Mouse (Mus musculus) heart, embryonic 11.5 days (tissue): ENCODE data around the gene Osgep. TPM values are rescaled to one million over a fixed set of nuclear protein-coding genes. Genes with fewer than 3 reads are reported as not detected.
A peak's percentile ranks its signal among the peaks of the same experiment; 100 is the strongest.

Experiments used
- ATAC-seq: fragments of 200-750 bp; cut with Nextera tagmentation; replicated peaks from 2 replicates; pipeline ENCODE4 v1.8.0; 2017; ENCODE audit warnings: moderate library complexity; ENCODE audit not compliant: insufficient number of reproducible peaks, low FRiP score, low TSS enrichment
- H3K27ac ChIP-seq: fragments of 300-500 bp; sonication (generic); 2 replicates; pipeline ENCODE4 v1.5.1; 2014; ENCODE audit warnings: mild to moderate bottlenecking, low read depth, low read length
- H3K27me3 ChIP-seq: fragments of 300-500 bp; sonication (generic); 2 replicates; pipeline ENCODE4 v1.6.1; 2014; ENCODE audit warnings: mild to moderate bottlenecking, low read length, mixed read lengths; ENCODE audit not compliant: control insufficient read depth, insufficient read depth
- H3K36me3 ChIP-seq: fragments of 300-500 bp; sonication (generic); 2 replicates; pipeline ENCODE4 v1.6.1; 2014; ENCODE audit warnings: mild to moderate bottlenecking, low read length, moderate library complexity, mixed read lengths; ENCODE audit not compliant: control insufficient read depth, insufficient read depth
- H3K4me1 ChIP-seq: fragments of 300-500 bp; sonication (generic); 2 replicates; pipeline ENCODE4 v1.6.1; 2014; ENCODE audit warnings: low read length; ENCODE audit not compliant: control insufficient read depth, insufficient read depth
- H3K4me2 ChIP-seq: fragments of 300-500 bp; sonication (generic); 2 replicates; pipeline ENCODE4 v1.6.1; 2014; ENCODE audit warnings: mild to moderate bottlenecking, moderate library complexity
- H3K4me3 ChIP-seq: fragments of 300-500 bp; sonication (generic); 2 replicates; pipeline ENCODE4 v1.5.1; 2014; ENCODE audit warnings: low read depth, low read length
- H3K9ac ChIP-seq: fragments of 300-500 bp; sonication (generic); 2 replicates; pipeline ENCODE4 v1.6.1; 2014; ENCODE audit warnings: mild to moderate bottlenecking, low read depth, low read length, moderate library complexity
- H3K9me3 ChIP-seq: fragments of 300-500 bp; sonication (generic); replicated peaks from 2 replicates; pipeline ENCODE4 v1.6.1; 2016; ENCODE audit warnings: low read length; ENCODE audit not compliant: control insufficient read depth
- WGBS: fragments of 180-500 bp; shearing (Covaris S2); extraction: QIAGEN DNeasy Blood & Tissue Kit; methylation state at CpG from one replicate; pipeline ENCODE4 v1.1.7; 2014; ENCODE audit not compliant: insufficient replicate concordance; 5-methylcytosine and 5-hydroxymethylcytosine counted together
- polyA plus RNA-seq: library from polyadenylated mRNA; unstranded; fragments of >200 nt; fragmentation: Nextera tagmentation; extraction: Ambion mirVana; gene quantifications from 2 replicates; pipeline ENCODE4 v1.2.1, GENCODE M21; 2014

Osgep gene
- polyA plus RNA-seq, 1 experiment from 2014 or later = 124 TPM

- peak within 1 kb of the TSS; percentile 52 for H3K4me3 ChIP-seq
- ATAC-seq = peak; percentile 97
- H3K4me2 ChIP-seq = peak within 1 kb of the TSS; percentile 66
- no peaks in the 10 kb centered on the region for H3K4me1 ChIP-seq
- WGBS = 15% methylated on average over 31 of the region's 31 CpGs
- no peaks in the 10 kb centered on the region for H3K36me3 ChIP-seq
- H3K27ac ChIP-seq = peak within 1 kb of the TSS; percentile 85
- H3K9ac ChIP-seq = peak within 1 kb of the TSS; percentile 71
- no peaks in the 10 kb centered on the region for H3K27me3 ChIP-seq
- H3K9me3 ChIP-seq = no peaks in the 10 kb centered on the region
Observed at GRCm38 (mm10) chr14:50943932-50944667, 19.4 kb upstream of the Osgep start, which contains the start of gene Gm49342. Gm49342 (plus strand) TSS chr14:50944517.

GRCm38 (mm10) chr14:50938940-50939339, 14.2 kb upstream of the Osgep start:
- H3K9ac ChIP-seq = no peak overlapping the region
- 36% methylated on average over 2 of the region's 2 CpGs for WGBS
- H3K36me3 ChIP-seq = no peaks in the 10 kb centered on the region
- H3K9me3 ChIP-seq = no peaks in the 10 kb centered on the region
- no peak for ATAC-seq
- no peak overlapping the region for H3K4me2 ChIP-seq
- H3K27me3 ChIP-seq = no peaks in the 10 kb centered on the region
- no peak overlapping the region for H3K27ac ChIP-seq
- no peaks in the 10 kb centered on the region for H3K4me1 ChIP-seq
- no peak overlapping the region for H3K4me3 ChIP-seq

DNA sequence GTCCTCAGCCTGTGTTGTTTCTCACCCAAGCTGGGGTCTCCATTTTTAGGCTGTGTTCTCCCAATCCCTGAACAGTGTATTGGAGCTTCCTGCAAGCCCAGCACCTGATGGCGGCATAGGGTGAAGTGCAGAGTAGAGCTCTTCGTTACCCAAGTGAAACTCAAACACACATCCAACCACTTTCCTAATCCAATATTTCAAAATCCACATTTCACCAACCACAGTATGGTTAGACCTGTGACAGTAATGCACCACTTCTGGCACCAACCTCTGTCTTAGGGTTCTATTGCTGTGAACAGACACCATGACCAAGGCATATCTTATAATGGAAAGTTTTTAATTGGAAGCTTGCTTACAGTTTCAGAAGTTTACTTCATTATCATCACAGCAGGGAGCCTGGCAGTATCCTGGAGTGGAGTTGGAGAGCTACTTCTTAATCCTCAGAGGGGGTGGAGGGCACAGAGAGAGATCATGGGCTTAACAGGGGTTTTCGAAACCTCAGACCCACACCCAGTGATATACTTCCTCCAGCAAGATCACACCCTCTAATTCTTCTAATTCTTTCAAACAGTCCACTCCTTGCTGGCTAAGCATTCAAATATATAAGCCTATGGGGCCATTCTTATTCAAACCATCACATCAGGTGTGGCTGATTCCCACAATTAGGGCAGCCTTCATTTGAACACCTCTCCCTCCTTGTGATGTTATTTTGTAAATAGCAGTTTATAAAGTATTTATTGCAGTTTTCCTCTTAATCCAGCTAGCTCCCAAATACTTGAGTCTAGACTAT, 13.6 kb upstream of the Osgep start:
- H3K27me3 ChIP-seq = no peaks in the 10 kb centered on the region
- ATAC-seq = no peak
- H3K9ac ChIP-seq = no peak overlapping the region
- H3K4me3 ChIP-seq = no peak overlapping the region
- no peak overlapping the region for H3K27ac ChIP-seq
- no peaks in the 10 kb centered on the region for H3K36me3 ChIP-seq
- WGBS = 83% methylated on average over 3 of the region's 3 CpGs
- H3K4me1 ChIP-seq = no peaks in the 10 kb centered on the region
- H3K9me3 ChIP-seq = no peaks in the 10 kb centered on the region
- no peak overlapping the region for H3K4me2 ChIP-seq

- H3K4me3 ChIP-seq = no peak overlapping the region
- no peak for ATAC-seq
- H3K4me2 ChIP-seq = no peak overlapping the region
- H3K9ac ChIP-seq = no peak overlapping the region
- no peaks in the 10 kb centered on the region for H3K9me3 ChIP-seq
- no peaks in the 10 kb centered on the region for H3K4me1 ChIP-seq
- H3K36me3 ChIP-seq = no peaks in the 10 kb centered on the region
- 62% methylated on average over 1 of the region's 1 CpGs for WGBS
- H3K27me3 ChIP-seq = no peaks in the 10 kb centered on the region
- no peak overlapping the region for H3K27ac ChIP-seq
Observed at GRCm38 (mm10) chr14:50936649-50937048, 12.0 kb upstream of the Osgep start.

DNA sequence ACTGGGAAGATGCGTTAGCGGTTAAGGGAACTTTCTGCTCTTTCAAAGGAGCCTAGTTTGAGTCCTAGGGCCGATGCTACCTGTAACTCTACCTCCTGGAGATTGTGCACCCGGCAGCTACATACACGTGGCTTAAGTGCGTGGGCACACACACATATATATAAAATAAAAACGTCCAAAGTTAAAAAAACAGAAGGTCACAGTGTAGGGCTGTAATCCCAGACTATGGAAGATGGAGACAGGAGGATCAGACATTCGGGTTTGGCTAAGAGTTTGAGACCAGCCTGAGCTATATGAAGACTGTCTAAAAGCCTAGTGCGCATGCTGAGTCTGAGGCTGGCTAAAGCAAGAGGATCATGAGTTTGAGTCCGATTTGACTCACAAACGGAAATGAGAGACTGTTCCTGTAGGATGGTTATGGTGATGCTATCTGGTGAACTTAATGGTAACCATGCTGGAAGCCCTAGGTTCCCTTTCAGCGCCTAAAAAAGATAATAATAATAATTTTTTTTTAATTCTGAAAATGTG, 6.9 kb upstream of the Osgep start:
- Histone ChIP-seq H3K4me1 (peaks cover 7% of the 10 kb centered on the region), H3K9ac (peak overlapping the region; percentile 79), H3K27ac (peak overlapping the region; percentile 89), H3K27me3 (no peaks in the 10 kb centered on the region), H3K4me2 (peak overlapping the region; percentile 87), H3K36me3 (peaks cover 18% of the 10 kb centered on the region), H3K9me3 (no peaks in the 10 kb centered on the region), H3K4me3 (peak overlapping the region; percentile 97)
- ATAC-seq = no peak
- WGBS = 13% methylated on average over 12 of the region's 12 CpGs

- Histone ChIP-seq H3K9ac (peak within 1 kb of the TSS; percentile 97), H3K27me3 (no peaks in the 10 kb centered on the region), H3K4me1 (peaks cover 7% of the 10 kb centered on the region), H3K4me2 (peak within 1 kb of the TSS; percentile 87), H3K9me3 (no peaks in the 10 kb centered on the region), H3K36me3 (peaks cover 24% of the 10 kb centered on the region), H3K27ac (peak within 1 kb of the TSS; percentile 89), H3K4me3 (peak within 1 kb of the TSS; percentile 97)
- under 1% methylated on average over 67 of the region's 68 CpGs for WGBS
- ATAC-seq = peak; percentile 100
Observed at GRCm38 (mm10) chr14:50930754-50931492, 6.2 kb upstream of the Osgep start, which contains the start of the genes Pip4p1 and Pnp. Pip4p1 (minus strand) TSS chr14:50930856. Pnp (plus strand) TSS chr14:50931082.

GRCm38 (mm10) chr14:50930377-50930753, 5.7 kb upstream of the Osgep start:
- Histone ChIP-seq H3K27ac (peak overlapping the region; percentile 80), H3K9ac (peak overlapping the region; percentile 97), H3K9me3 (no peaks in the 10 kb centered on the region), H3K27me3 (no peaks in the 10 kb centered on the region), H3K4me2 (peak overlapping the region; percentile 87), H3K4me1 (peaks cover 7% of the 10 kb centered on the region), H3K36me3 (peaks cover 24% of the 10 kb centered on the region), H3K4me3 (peak overlapping the region; percentile 97)
- peak; percentile 53 for ATAC-seq
- WGBS = 0% methylated on average over 38 of the region's 38 CpGs

- Histone ChIP-seq H3K9me3 (no peaks in the 10 kb centered on the region), H3K4me1 (peaks cover 7% of the 10 kb centered on the region), H3K4me2 (peak overlapping the region; percentile 87), H3K36me3 (peaks cover 24% of the 10 kb centered on the region), H3K27ac (peak overlapping the region; percentile 80), H3K27me3 (no peaks in the 10 kb centered on the region), H3K9ac (peak overlapping the region; percentile 97), H3K4me3 (peak overlapping the region; percentile 97)
- ATAC-seq = no peak
- WGBS = 18% methylated on average over 10 of the region's 10 CpGs
Observed at GRCm38 (mm10) chr14:50929951-50930350, 5.3 kb upstream of the Osgep start.
